Mouse (Mus musculus): ENCODE data around the gene Mrpl34. TPM values are rescaled to one million over a fixed set of nuclear protein-coding genes. Genes with fewer than 3 reads are reported as not detected.
"Not testable (repeated sequence)": the region's sequence is repeated elsewhere in the genome, so short reads cannot be mapped to it uniquely, and the experiment has no call there.

Gene Mrpl34
- 170 and 178 TPM in 2 replicates for polyA plus RNA-seq (2015; fragmentation: Nextera tagmentation; extraction: Ambion mirVana)

GRCm38 (mm10) chr8:71464513-71465500 is at the start of gene Mrpl34:
Mrpl34 (plus strand) TSS chr8:71464959.
- peak within 1 kb of the TSS; percentile 82 for H3K4me3 ChIP-seq (ENCODE audit: low read length)
- H3K4me2 ChIP-seq (replicated peaks; ENCODE audit: low read depth, low read length): peak within 1 kb of the TSS; percentile 83
- H3K36me3 ChIP-seq (ENCODE audit: insufficient read depth, low read length): peaks cover 7% of the 10 kb centered on the region; the same call in 1 of the 2 replicates
- no peaks in the 10 kb centered on the region for H3K9me3 ChIP-seq (ENCODE audit: low read length)
- ATAC-seq (ENCODE audit: low FRiP score, low TSS enrichment): peak; percentile 76
- peak within 1 kb of the TSS; percentile 89 for H3K27ac ChIP-seq (ENCODE audit: low read length)
- peak within 1 kb of the TSS; percentile 69 for H3K9ac ChIP-seq (replicated peaks; ENCODE audit: low read length)
- H3K27me3 ChIP-seq (ENCODE audit: insufficient read depth, low read length): no peaks in the 10 kb centered on the region
- under 1% methylated on average over 59 of the region's 59 CpGs for WGBS
- peaks cover 28% of the 10 kb centered on the region for H3K4me1 ChIP-seq (ENCODE audit: insufficient read depth, low read length)

- H3K4me1 ChIP-seq (ENCODE audit: insufficient read depth, low read length): no peaks in the 10 kb centered on the region
- no peak overlapping the region for H3K9ac ChIP-seq (replicated peaks; ENCODE audit: low read length)
- no peak for ATAC-seq (ENCODE audit: low FRiP score, low TSS enrichment)
- H3K4me2 ChIP-seq (replicated peaks; ENCODE audit: low read depth, low read length): no peak overlapping the region
- no peak overlapping the region for H3K4me3 ChIP-seq (ENCODE audit: low read length)
- no peaks in the 10 kb centered on the region for H3K27me3 ChIP-seq (ENCODE audit: insufficient read depth, low read length)
- no peaks in the 10 kb centered on the region for H3K36me3 ChIP-seq (ENCODE audit: insufficient read depth, low read length)
- H3K9me3 ChIP-seq (ENCODE audit: low read length): no peaks in the 10 kb centered on the region; the same call in 1 of the 2 replicates
- no peak overlapping the region for H3K27ac ChIP-seq (ENCODE audit: low read length)
These were observed 42.6 kb upstream of the Mrpl34 start for GRCm38 (mm10) chr8:71422121-71422520.

- 80% methylated on average over 1 of the region's 1 CpGs for WGBS
These were observed 31.8 kb upstream of the Mrpl34 start for GRCm38 (mm10) chr8:71432935-71433334.

GRCm38 (mm10) chr8:71437041-71437440 is 27.7 kb upstream of the Mrpl34 start:
- Histone ChIP-seq H3K9me3 (ENCODE audit: low read length) (no peaks in the 10 kb centered on the region), H3K9ac (replicated peaks; ENCODE audit: low read length) (no peak overlapping the region), H3K27ac (ENCODE audit: low read length) (no peak overlapping the region), H3K27me3 (ENCODE audit: insufficient read depth, low read length) (peaks cover 2% of the 10 kb centered on the region), H3K36me3 (ENCODE audit: insufficient read depth, low read length) (no peaks in the 10 kb centered on the region), H3K4me2 (replicated peaks; ENCODE audit: low read depth, low read length) (no peak overlapping the region), H3K4me1 (ENCODE audit: insufficient read depth, low read length) (no peaks in the 10 kb centered on the region), H3K4me3 (ENCODE audit: low read length) (no peak overlapping the region)
- 54% methylated on average over 3 of the region's 3 CpGs for WGBS
- ATAC-seq (ENCODE audit: low FRiP score, low TSS enrichment): no peak

More at GRCm38 (mm10) chr8:71432935-71433334, 31.8 kb upstream of the Mrpl34 start:
- H3K36me3 ChIP-seq (ENCODE audit: insufficient read depth, low read length); H3K4me3 ChIP-seq (ENCODE audit: low read length); H3K4me1 ChIP-seq (ENCODE audit: insufficient read depth, low read length); H3K27me3 ChIP-seq (ENCODE audit: insufficient read depth, low read length); ATAC-seq (ENCODE audit: low FRiP score, low TSS enrichment); H3K9ac ChIP-seq (replicated peaks; ENCODE audit: low read length); H3K27ac ChIP-seq (ENCODE audit: low read length); H3K9me3 ChIP-seq (ENCODE audit: low read length); H3K4me2 ChIP-seq (replicated peaks; ENCODE audit: low read depth, low read length): not testable (repeated sequence)

- H3K36me3 ChIP-seq (ENCODE audit: insufficient read depth, low read length): no peaks in the 10 kb centered on the region
- no peaks in the 10 kb centered on the region for H3K4me1 ChIP-seq (ENCODE audit: insufficient read depth, low read length)
- H3K27me3 ChIP-seq (ENCODE audit: insufficient read depth, low read length): peaks cover 9% of the 10 kb centered on the region
- no peak overlapping the region for H3K4me3 ChIP-seq (ENCODE audit: low read length)
- no peak overlapping the region for H3K9ac ChIP-seq (replicated peaks; ENCODE audit: low read length)
- H3K27ac ChIP-seq (ENCODE audit: low read length): no peak overlapping the region
- H3K9me3 ChIP-seq (ENCODE audit: low read length): no peaks in the 10 kb centered on the region
- WGBS: under 1% methylated on average over 7 of the region's 7 CpGs
- H3K4me2 ChIP-seq (replicated peaks; ENCODE audit: low read depth, low read length): no peak overlapping the region
- no peak for ATAC-seq (ENCODE audit: low FRiP score, low TSS enrichment)
These were observed 23.4 kb upstream of the Mrpl34 start for GRCm38 (mm10) chr8:71441404-71441803.

- no peak for ATAC-seq (ENCODE audit: low FRiP score, low TSS enrichment)
- Histone ChIP-seq H3K4me3 (ENCODE audit: low read length) (no peak overlapping the region), H3K9ac (replicated peaks; ENCODE audit: low read length) (no peak overlapping the region), H3K4me2 (replicated peaks; ENCODE audit: low read depth, low read length) (no peak overlapping the region), H3K27ac (ENCODE audit: low read length) (no peak overlapping the region), H3K9me3 (ENCODE audit: low read length) (no peaks in the 10 kb centered on the region), H3K36me3 (ENCODE audit: insufficient read depth, low read length) (no peaks in the 10 kb centered on the region), H3K27me3 (ENCODE audit: insufficient read depth, low read length) (peaks cover 9% of the 10 kb centered on the region), H3K4me1 (ENCODE audit: insufficient read depth, low read length) (no peaks in the 10 kb centered on the region)
- WGBS: 76% methylated on average over 7 of the region's 7 CpGs
These were observed 19.7 kb upstream of the Mrpl34 start for GRCm38 (mm10) chr8:71445096-71445495.

- no peak overlapping the region for H3K9ac ChIP-seq (replicated peaks; ENCODE audit: low read length)
- H3K4me2 ChIP-seq (replicated peaks; ENCODE audit: low read depth, low read length): no peak overlapping the region
- no peaks in the 10 kb centered on the region for H3K4me1 ChIP-seq (ENCODE audit: insufficient read depth, low read length)
- no peak for ATAC-seq (ENCODE audit: low FRiP score, low TSS enrichment)
- H3K27me3 ChIP-seq (ENCODE audit: insufficient read depth, low read length): no peaks in the 10 kb centered on the region
- H3K9me3 ChIP-seq (ENCODE audit: low read length): no peaks in the 10 kb centered on the region
- 62% methylated on average over 4 of the region's 4 CpGs for WGBS
- no peak overlapping the region for H3K4me3 ChIP-seq (ENCODE audit: low read length)
- no peaks in the 10 kb centered on the region for H3K36me3 ChIP-seq (ENCODE audit: insufficient read depth, low read length)
- no peak overlapping the region for H3K27ac ChIP-seq (ENCODE audit: low read length)
These were observed 13.4 kb upstream of the Mrpl34 start for GRCm38 (mm10) chr8:71451337-71451736.

- ATAC-seq (ENCODE audit: low FRiP score, low TSS enrichment): 0 out of 2 replicates have a peak, but pooled peaks have one; percentile 51
- WGBS: 36% methylated on average over 11 of the region's 11 CpGs
These were observed 13.0 kb upstream of the Mrpl34 start for GRCm38 (mm10) chr8:71451777-71452176.

GRCm38 (mm10) chr8:71452669-71453068 is 12.1 kb upstream of the Mrpl34 start:
- ATAC-seq (ENCODE audit: low FRiP score, low TSS enrichment): no peak
- H3K27me3 ChIP-seq (ENCODE audit: insufficient read depth, low read length): no peaks in the 10 kb centered on the region
- H3K4me1 ChIP-seq (ENCODE audit: insufficient read depth, low read length): no peaks in the 10 kb centered on the region
- H3K9ac ChIP-seq (replicated peaks; ENCODE audit: low read length): no peak overlapping the region
- WGBS: 59% methylated on average over 2 of the region's 2 CpGs
- no peaks in the 10 kb centered on the region for H3K36me3 ChIP-seq (ENCODE audit: insufficient read depth, low read length)
- H3K4me3 ChIP-seq (ENCODE audit: low read length): no peak overlapping the region
- no peaks in the 10 kb centered on the region for H3K9me3 ChIP-seq (ENCODE audit: low read length)
- H3K27ac ChIP-seq (ENCODE audit: low read length): no peak overlapping the region
- no peak overlapping the region for H3K4me2 ChIP-seq (replicated peaks; ENCODE audit: low read depth, low read length)

More at GRCm38 (mm10) chr8:71451777-71452176, 13.0 kb upstream of the Mrpl34 start:
- H3K4me1 ChIP-seq (ENCODE audit: insufficient read depth, low read length): no peaks in the 10 kb centered on the region
- no peaks in the 10 kb centered on the region for H3K36me3 ChIP-seq (ENCODE audit: insufficient read depth, low read length)
- H3K4me2 ChIP-seq (replicated peaks; ENCODE audit: low read depth, low read length): no peak overlapping the region
- no peaks in the 10 kb centered on the region for H3K9me3 ChIP-seq (ENCODE audit: low read length)
- no peaks in the 10 kb centered on the region for H3K27me3 ChIP-seq (ENCODE audit: insufficient read depth, low read length)
- H3K4me3 ChIP-seq (ENCODE audit: low read length): no peak overlapping the region
- H3K9ac ChIP-seq (replicated peaks; ENCODE audit: low read length): no peak overlapping the region
- H3K27ac ChIP-seq (ENCODE audit: low read length): no peak overlapping the region

- Histone ChIP-seq H3K4me3 (ENCODE audit: low read length) (no peak overlapping the region), H3K36me3 (ENCODE audit: insufficient read depth, low read length) (peaks cover 5% of the 10 kb centered on the region; the same call in 1 of the 2 replicates), H3K27me3 (ENCODE audit: insufficient read depth, low read length) (no peaks in the 10 kb centered on the region), H3K9ac (replicated peaks; ENCODE audit: low read length) (no peak overlapping the region), H3K27ac (ENCODE audit: low read length) (no peak overlapping the region), H3K4me2 (replicated peaks; ENCODE audit: low read depth, low read length) (no peak overlapping the region), H3K9me3 (ENCODE audit: low read length) (no peaks in the 10 kb centered on the region), H3K4me1 (ENCODE audit: insufficient read depth, low read length) (no peaks in the 10 kb centered on the region)
- no peak for ATAC-seq (ENCODE audit: low FRiP score, low TSS enrichment)
- 76% methylated on average over 8 of the region's 8 CpGs for WGBS
These were observed 10.1 kb upstream of the Mrpl34 start for GRCm38 (mm10) chr8:71454668-71455067.

All from kidney, embryonic 16.5 days (tissue).